Mouse (Mus musculus) liver, embryonic 14.5 days (tissue): Measurements from ENCODE around the gene Lin9.

Experiments used
- CTCF ChIP-seq: IDR thresholded peaks from 2 replicates; pipeline ENCODE4 v1.5.1; 2016; ENCODE audit warnings: antibody characterized with exemption, low read depth, control low read depth
- EP300 ChIP-seq: IDR thresholded peaks from 2 replicates; pipeline ENCODE4 v1.6.1; 2016; ENCODE audit warnings: antibody characterized with exemption, low read depth

- TF ChIP-seq CTCF (no peak), EP300 (no peak)
Measured at GRCm38 (mm10) chr1:180719483-180719882, 78.5 kb downstream of the Lin9 start.
